Mouse (Mus musculus): ENCODE data around the gene Cebpe. TPM values are rescaled to one million over a fixed set of nuclear protein-coding genes. Genes with fewer than 3 reads are reported as not detected.
A peak's percentile ranks its signal among the peaks of the same experiment; 100 is the strongest.

Gene Cebpe
- polyA plus RNA-seq (2015; fragmentation: Nextera tagmentation; extraction: Ambion mirVana): not detected in 2 replicates

DNA sequence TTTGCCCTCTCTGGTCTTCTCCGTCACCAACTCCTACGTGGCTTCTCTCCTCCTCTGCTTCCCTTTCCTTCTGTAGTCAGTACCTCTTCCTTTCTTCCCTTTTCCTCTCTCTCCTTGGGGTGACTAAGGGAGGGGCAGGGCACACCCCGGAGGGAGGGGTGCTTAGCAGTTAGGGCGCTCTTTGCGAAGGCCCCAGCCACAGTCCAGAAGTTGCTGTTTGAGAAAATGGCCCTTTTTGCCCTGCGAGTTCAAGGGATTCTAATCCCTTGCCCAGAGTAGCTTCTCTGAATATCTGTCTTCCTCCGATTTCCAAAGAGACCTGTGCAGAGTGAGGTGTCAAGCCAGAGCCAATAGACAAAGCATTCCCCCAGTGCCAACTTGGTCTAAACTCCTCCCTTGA lies at the start of gene Cebpe:
TSS of gene Cebpe (minus strand) at position 101 of the 400 bp plus-strand sequence.
- WGBS: 83% methylated on average over 7 of the region's 7 CpGs
- H3K4me3 ChIP-seq (ENCODE audit: low read length): no peak within 1 kb of the TSS
- H3K4me2 ChIP-seq (ENCODE audit: low read depth, low read length): no peak within 1 kb of the TSS
- no peaks in the 10 kb centered on the region for H3K27me3 ChIP-seq (ENCODE audit: control insufficient read depth, insufficient read depth, low read length)
- ATAC-seq (replicated peaks; ENCODE audit: extremely low read depth, insufficient read depth, low FRiP score): no peak
- peak within 1 kb of the TSS; percentile 20; the same call in 1 of the 2 replicates for H3K27ac ChIP-seq (ENCODE audit: low read length)
- no peaks in the 10 kb centered on the region for H3K36me3 ChIP-seq (ENCODE audit: control insufficient read depth, insufficient read depth)
- peaks cover 7% of the 10 kb centered on the region for H3K4me1 ChIP-seq (ENCODE audit: control insufficient read depth, insufficient read depth, low read length)
- no peak within 1 kb of the TSS for H3K9ac ChIP-seq (ENCODE audit: low read length)
- H3K9me3 ChIP-seq (replicated peaks; ENCODE audit: control insufficient read depth, low read length): no peaks in the 10 kb centered on the region

DNA sequence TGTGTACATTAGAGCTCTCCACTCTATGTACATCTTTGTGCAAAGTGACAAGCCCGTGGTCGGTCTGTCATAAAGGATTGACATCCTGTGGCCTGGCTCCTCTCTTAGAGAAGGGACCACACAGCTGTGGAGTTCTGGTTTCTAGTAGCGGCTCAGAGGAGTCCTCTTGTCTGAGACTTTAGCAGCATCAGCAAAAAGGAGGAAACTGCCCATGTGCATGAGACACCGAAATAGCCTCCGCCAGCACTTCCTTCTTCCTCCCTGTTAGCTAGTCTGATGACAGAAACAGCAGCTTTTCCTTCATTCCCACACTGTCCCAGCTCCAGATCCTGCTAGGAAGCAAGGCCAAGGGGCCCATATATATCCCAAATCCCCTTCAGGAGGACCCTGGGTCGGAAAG lies 44.4 kb upstream of the Cebpe start:
- H3K27ac ChIP-seq (ENCODE audit: low read length): no peak overlapping the region
- H3K9ac ChIP-seq (ENCODE audit: low read length): no peak overlapping the region
- no peaks in the 10 kb centered on the region for H3K36me3 ChIP-seq (ENCODE audit: control insufficient read depth, insufficient read depth)
- H3K27me3 ChIP-seq (ENCODE audit: control insufficient read depth, insufficient read depth, low read length): no peaks in the 10 kb centered on the region
- no peaks in the 10 kb centered on the region for H3K9me3 ChIP-seq (replicated peaks; ENCODE audit: control insufficient read depth, low read length)
- WGBS: 63% methylated on average over 6 of the region's 6 CpGs
- H3K4me1 ChIP-seq (ENCODE audit: control insufficient read depth, insufficient read depth, low read length): no peaks in the 10 kb centered on the region
- no peak; the same call in 1 of the 2 replicates for ATAC-seq (replicated peaks; ENCODE audit: extremely low read depth, insufficient read depth, low FRiP score)
- no peak overlapping the region for H3K4me3 ChIP-seq (ENCODE audit: low read length)
- no peak overlapping the region for H3K4me2 ChIP-seq (ENCODE audit: low read depth, low read length)

DNA sequence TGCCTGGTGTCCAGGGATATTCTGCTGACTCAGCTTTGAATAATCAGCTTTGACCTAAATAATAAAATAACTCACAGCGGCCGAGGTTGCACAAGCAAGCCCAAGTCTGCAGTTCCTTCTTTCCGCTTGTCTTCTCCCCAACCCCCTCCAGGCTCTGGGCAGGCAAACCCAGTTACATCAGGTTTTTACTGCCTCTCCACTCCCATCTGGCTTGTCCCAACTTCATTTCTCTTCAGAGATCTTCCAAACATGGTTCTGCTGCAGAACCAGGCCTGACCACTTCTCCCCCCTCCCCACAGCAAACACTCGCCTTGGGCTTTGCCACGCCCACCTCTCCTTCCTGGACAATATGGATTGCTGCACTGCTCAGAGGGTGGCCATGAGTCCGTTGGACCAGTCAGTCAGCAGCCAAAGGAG lies 42.6 kb upstream of the Cebpe start:
- 0 out of 2 replicates have a peak, but pooled peaks have one; percentile 37 for ATAC-seq (replicated peaks; ENCODE audit: extremely low read depth, insufficient read depth, low FRiP score)
- H3K36me3 ChIP-seq (ENCODE audit: control insufficient read depth, insufficient read depth): no peaks in the 10 kb centered on the region
- H3K27me3 ChIP-seq (ENCODE audit: control insufficient read depth, insufficient read depth, low read length): no peaks in the 10 kb centered on the region
- no peak overlapping the region for H3K4me2 ChIP-seq (ENCODE audit: low read depth, low read length)
- 44% methylated on average over 6 of the region's 6 CpGs for WGBS
- H3K4me3 ChIP-seq (ENCODE audit: low read length): no peak overlapping the region
- H3K9ac ChIP-seq (ENCODE audit: low read length): no peak overlapping the region
- H3K9me3 ChIP-seq (replicated peaks; ENCODE audit: control insufficient read depth, low read length): no peaks in the 10 kb centered on the region
- no peaks in the 10 kb centered on the region for H3K4me1 ChIP-seq (ENCODE audit: control insufficient read depth, insufficient read depth, low read length)
- H3K27ac ChIP-seq (ENCODE audit: low read length): no peak overlapping the region

DNA sequence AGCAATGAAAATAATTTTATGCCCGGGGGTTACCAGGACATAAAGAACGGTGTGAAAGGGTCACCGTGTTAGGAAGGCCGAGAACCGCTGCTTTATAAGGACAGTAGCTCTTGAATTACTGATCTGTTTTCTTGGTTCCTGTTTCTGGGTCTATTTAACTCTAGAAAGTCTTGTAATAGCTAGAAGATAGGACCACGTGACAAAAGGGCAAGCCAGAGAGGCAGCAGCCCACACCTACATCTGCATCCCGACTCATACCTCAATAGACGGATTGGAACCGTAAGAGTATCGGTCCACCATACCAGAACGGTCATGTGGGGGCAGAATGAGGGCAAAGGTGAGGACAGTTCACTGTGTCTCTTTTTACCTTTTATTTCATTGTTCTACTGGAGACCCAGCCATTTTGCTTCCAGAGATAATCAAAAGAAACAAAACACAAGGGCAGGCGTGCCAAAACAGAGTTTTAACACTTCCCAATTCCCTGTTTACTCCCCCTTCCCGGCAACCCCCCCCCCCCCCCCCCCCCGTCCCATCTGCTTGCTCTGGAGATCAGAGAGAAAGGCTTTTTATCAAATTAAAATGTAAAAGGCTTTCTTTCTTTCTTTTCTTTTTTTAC lies 42.1 kb upstream of the Cebpe start:
- no peak overlapping the region for H3K4me3 ChIP-seq (ENCODE audit: low read length)
- 73% methylated on average over 14 of the region's 14 CpGs for WGBS
- no peak overlapping the region for H3K27ac ChIP-seq (ENCODE audit: low read length)
- H3K27me3 ChIP-seq (ENCODE audit: control insufficient read depth, insufficient read depth, low read length): no peaks in the 10 kb centered on the region
- H3K9ac ChIP-seq (ENCODE audit: low read length): no peak overlapping the region
- no peak for ATAC-seq (replicated peaks; ENCODE audit: extremely low read depth, insufficient read depth, low FRiP score)
- H3K9me3 ChIP-seq (replicated peaks; ENCODE audit: control insufficient read depth, low read length): no peaks in the 10 kb centered on the region
- no peaks in the 10 kb centered on the region for H3K4me1 ChIP-seq (ENCODE audit: control insufficient read depth, insufficient read depth, low read length)
- no peaks in the 10 kb centered on the region for H3K36me3 ChIP-seq (ENCODE audit: control insufficient read depth, insufficient read depth)
- H3K4me2 ChIP-seq (ENCODE audit: low read depth, low read length): no peak overlapping the region

DNA sequence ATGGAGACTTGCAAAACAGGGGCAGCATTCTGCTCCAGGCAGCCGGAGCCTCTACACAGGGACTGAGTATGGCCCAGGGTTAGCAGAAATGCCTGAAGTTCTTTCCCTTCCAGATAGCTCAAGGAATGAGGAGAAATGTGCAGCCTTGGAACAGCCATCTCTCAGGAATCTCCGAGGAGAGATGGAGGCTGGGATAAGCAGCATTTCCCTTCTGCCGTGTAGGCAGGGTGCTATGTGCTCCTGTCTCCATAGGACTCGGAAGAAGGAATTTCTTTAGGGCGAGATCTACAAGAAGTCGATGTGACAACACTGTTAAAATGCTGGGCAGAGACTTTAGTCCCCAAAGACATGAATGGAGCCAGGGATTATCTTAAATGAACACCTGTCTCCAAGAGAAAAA lies 41.0 kb upstream of the Cebpe start:
- WGBS: 68% methylated on average over 6 of the region's 6 CpGs
- ATAC-seq (replicated peaks; ENCODE audit: extremely low read depth, insufficient read depth, low FRiP score): no peak
- Histone ChIP-seq H3K4me2 (ENCODE audit: low read depth, low read length) (no peak overlapping the region), H3K27ac (ENCODE audit: low read length) (no peak overlapping the region), H3K36me3 (ENCODE audit: control insufficient read depth, insufficient read depth) (no peaks in the 10 kb centered on the region), H3K4me1 (ENCODE audit: control insufficient read depth, insufficient read depth, low read length) (no peaks in the 10 kb centered on the region), H3K9ac (ENCODE audit: low read length) (no peak overlapping the region), H3K4me3 (ENCODE audit: low read length) (no peak overlapping the region), H3K27me3 (ENCODE audit: control insufficient read depth, insufficient read depth, low read length) (no peaks in the 10 kb centered on the region), H3K9me3 (replicated peaks; ENCODE audit: control insufficient read depth, low read length) (no peaks in the 10 kb centered on the region)

DNA sequence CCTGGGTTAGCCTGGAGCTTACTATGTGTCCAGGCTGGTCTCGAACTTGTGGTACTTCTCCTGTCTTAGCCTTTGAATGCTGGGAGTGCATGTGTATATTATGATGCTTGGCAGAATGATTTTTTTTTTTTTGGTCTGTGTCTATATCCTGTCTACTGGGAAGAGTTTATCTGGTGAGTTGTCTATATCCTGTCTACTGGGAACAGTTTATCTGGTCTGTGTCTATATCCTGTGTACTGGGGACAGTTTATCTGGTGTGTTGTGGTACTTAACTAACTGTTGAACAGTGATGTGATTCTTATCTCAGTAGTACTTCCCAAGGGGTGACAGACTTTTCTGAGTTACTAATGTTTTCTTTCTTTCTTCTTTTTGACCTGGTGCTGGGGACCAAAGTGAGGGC lies 39.8 kb upstream of the Cebpe start:
- H3K4me1 ChIP-seq (ENCODE audit: control insufficient read depth, insufficient read depth, low read length): no peaks in the 10 kb centered on the region
- no peaks in the 10 kb centered on the region for H3K36me3 ChIP-seq (ENCODE audit: control insufficient read depth, insufficient read depth)
- no peaks in the 10 kb centered on the region for H3K9me3 ChIP-seq (replicated peaks; ENCODE audit: control insufficient read depth, low read length)
- H3K4me2 ChIP-seq (ENCODE audit: low read depth, low read length): no peak overlapping the region
- no peaks in the 10 kb centered on the region for H3K27me3 ChIP-seq (ENCODE audit: control insufficient read depth, insufficient read depth, low read length)
- 93% methylated on average over 1 of the region's 1 CpGs for WGBS
- no peak overlapping the region for H3K27ac ChIP-seq (ENCODE audit: low read length)
- ATAC-seq (replicated peaks; ENCODE audit: extremely low read depth, insufficient read depth, low FRiP score): no peak
- H3K4me3 ChIP-seq (ENCODE audit: low read length): no peak overlapping the region
- H3K9ac ChIP-seq (ENCODE audit: low read length): no peak overlapping the region

DNA sequence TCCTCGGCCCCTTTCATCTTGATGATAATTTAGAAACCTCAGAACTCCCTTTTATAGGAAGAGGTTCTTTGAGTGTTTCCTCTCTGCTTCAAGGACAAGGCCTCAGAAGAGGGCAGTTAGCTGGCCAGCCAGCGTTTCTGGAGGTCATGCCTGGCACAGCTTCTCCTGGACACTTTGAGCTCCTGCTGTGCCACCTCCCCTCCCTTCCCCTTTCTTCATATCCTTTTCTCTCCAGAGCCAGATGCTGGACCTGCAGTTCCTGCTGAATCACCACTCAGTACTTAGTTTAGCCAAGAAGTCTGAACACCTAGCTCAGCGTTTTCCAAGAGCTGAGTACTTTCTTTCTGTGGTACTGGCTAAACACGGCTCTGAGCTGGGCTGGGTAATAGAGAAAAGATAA lies 37.3 kb upstream of the Cebpe start:
- Histone ChIP-seq H3K9ac (ENCODE audit: low read length) (no peak overlapping the region), H3K4me1 (ENCODE audit: control insufficient read depth, insufficient read depth, low read length) (no peaks in the 10 kb centered on the region), H3K27me3 (ENCODE audit: control insufficient read depth, insufficient read depth, low read length) (no peaks in the 10 kb centered on the region), H3K4me3 (ENCODE audit: low read length) (no peak overlapping the region), H3K27ac (ENCODE audit: low read length) (no peak overlapping the region), H3K36me3 (ENCODE audit: control insufficient read depth, insufficient read depth) (no peaks in the 10 kb centered on the region), H3K4me2 (ENCODE audit: low read depth, low read length) (no peak overlapping the region), H3K9me3 (replicated peaks; ENCODE audit: control insufficient read depth, low read length) (no peaks in the 10 kb centered on the region)
- no peak for ATAC-seq (replicated peaks; ENCODE audit: extremely low read depth, insufficient read depth, low FRiP score)
- 63% methylated on average over 4 of the region's 4 CpGs for WGBS

DNA sequence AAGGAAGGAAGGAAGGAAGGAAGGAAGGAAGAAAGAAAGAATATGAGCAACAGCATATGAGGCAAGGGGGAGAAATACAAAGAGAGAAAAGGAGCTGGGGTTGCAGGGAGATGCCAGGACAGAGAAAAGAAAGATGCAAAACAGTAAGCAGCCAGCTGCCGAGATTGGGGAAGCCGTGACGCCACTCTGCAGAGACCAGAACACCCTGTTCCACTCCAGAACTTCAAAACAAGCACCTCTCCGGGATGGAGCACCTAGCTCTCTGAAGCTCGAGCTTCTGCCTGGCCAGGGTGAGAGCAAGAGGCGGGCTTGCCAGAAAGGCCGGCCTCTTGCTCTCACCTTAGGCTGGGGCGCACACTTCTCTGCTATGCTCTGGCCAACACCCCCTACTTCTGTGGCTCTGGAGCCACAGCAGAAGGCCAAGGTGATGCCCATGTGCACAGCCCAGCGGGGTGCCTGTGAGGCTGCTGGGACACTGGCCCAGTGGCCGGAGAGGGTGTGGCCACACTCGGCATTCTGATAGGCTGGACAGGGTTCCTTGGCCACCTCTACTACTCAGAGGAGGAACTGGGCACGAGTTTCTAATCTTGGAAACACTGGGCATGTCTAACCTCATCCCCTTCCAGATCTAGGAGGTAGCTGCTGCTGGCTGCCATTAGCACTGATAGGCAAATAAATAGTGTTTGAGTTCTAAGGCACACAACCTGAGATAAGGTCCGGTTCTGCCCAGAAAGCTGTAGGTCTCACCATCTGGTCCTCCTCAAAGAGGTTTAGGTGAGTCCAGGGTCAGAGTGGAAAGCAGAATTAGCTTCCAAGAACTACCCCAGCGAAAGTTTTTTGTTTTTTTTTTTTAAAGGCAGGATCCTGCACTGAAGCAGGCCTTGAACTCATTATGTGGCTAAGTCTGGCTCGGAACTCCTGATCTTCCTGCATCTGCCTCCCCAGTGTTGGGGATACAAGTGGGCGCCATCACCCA lies 36.3 kb upstream of the Cebpe start:
- Histone ChIP-seq H3K4me1 (ENCODE audit: control insufficient read depth, insufficient read depth, low read length) (no peaks in the 10 kb centered on the region), H3K27me3 (ENCODE audit: control insufficient read depth, insufficient read depth, low read length) (no peaks in the 10 kb centered on the region), H3K36me3 (ENCODE audit: control insufficient read depth, insufficient read depth) (no peaks in the 10 kb centered on the region), H3K9me3 (replicated peaks; ENCODE audit: control insufficient read depth, low read length) (no peaks in the 10 kb centered on the region), H3K9ac (ENCODE audit: low read length) (no peak overlapping the region), H3K4me2 (ENCODE audit: low read depth, low read length) (no peak overlapping the region), H3K4me3 (ENCODE audit: low read length) (no peak overlapping the region), H3K27ac (ENCODE audit: low read length) (no peak overlapping the region)
- WGBS: 73% methylated on average over 16 of the region's 16 CpGs
- no peak for ATAC-seq (replicated peaks; ENCODE audit: extremely low read depth, insufficient read depth, low FRiP score)

DNA sequence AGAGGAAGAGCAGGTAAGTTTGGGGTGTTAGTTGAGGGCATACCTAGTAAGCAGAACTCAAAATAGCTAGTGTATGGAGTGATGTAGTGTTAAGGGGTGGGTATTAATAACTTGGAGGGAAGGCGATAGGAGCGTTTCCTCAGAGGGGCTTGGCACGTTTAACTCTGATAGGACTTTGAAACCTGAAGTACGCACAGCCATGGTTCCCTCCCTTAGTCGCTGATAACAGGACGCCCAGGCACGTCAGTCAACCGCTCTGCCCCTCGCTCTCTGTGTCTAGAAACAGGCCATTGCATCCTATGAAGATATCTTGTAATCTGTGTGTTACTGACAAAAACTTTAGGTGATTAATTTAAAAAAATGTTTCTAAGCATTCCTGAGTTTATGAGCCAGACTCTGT lies 34.1 kb upstream of the Cebpe start:
- H3K27me3 ChIP-seq (ENCODE audit: control insufficient read depth, insufficient read depth, low read length): no peaks in the 10 kb centered on the region
- WGBS: 32% methylated on average over 9 of the region's 9 CpGs
- no peaks in the 10 kb centered on the region; the same call in 1 of the 2 replicates for H3K4me1 ChIP-seq (ENCODE audit: control insufficient read depth, insufficient read depth, low read length)
- ATAC-seq (replicated peaks; ENCODE audit: extremely low read depth, insufficient read depth, low FRiP score): no peak
- H3K4me2 ChIP-seq (ENCODE audit: low read depth, low read length): no peak overlapping the region
- H3K9me3 ChIP-seq (replicated peaks; ENCODE audit: control insufficient read depth, low read length): no peaks in the 10 kb centered on the region
- H3K4me3 ChIP-seq (ENCODE audit: low read length): no peak overlapping the region
- no peaks in the 10 kb centered on the region for H3K36me3 ChIP-seq (ENCODE audit: control insufficient read depth, insufficient read depth)
- no peak overlapping the region for H3K9ac ChIP-seq (ENCODE audit: low read length)
- no peak overlapping the region for H3K27ac ChIP-seq (ENCODE audit: low read length)

Data from heart, embryonic 16.5 days (tissue).